Comparison of ENCODE assay signal across 35 mouse cellular contexts in the genomic region with DNA sequence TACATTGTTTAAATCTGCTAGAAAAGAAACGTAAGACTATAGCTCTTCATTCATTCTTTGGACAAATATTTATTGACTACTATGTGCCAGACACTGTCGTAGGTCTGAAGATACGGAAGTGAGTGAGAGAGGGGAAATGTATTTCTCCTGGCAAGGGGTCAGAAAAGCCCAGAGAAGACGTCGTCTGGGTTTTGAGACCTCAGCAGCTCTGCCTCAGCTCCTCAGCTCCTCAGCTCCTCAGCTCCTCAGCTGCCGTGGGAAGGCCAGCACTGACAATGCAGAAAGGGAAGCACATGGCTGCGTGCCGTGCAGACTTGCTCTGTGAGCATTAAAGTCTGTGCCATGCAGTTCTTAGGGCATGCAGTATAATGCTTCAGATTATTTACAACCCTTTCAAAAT. TPM values are rescaled to one million over a fixed set of nuclear protein-coding genes. Genes with fewer than 3 reads are reported as not detected.
A peak's percentile ranks its signal among the peaks of the same experiment; 100 is the strongest.
DNase-seq lines count a peak whose midpoint lies in the region; ATAC-seq and TF ChIP-seq lines count a peak whose summit lies in the region.
"Had no signal": no experiment of that assay in that cellular context is flagged by ENCODE, and none has a peak within 500 bp of the region (broad histone marks: within the 10 kb centered on the region; RNA-seq: fewer than 3 reads in every experiment).

No protein-coding gene starts in this region.

- TF ChIP-seq CTCF in heart, adult 2 months (IDR thresholded peaks at IDR 0.05) = no peak
- no peak for TF ChIP-seq CTCF in gastrocnemius, adult 2 months (IDR thresholded peaks at IDR 0.05)

- H3K9ac ChIP-seq in heart, adult 2 months (ENCODE audit: low read depth, low read length) = no peak overlapping the region
- no peak overlapping the region for H3K9ac ChIP-seq in midbrain, embryonic 11.5 days (ENCODE audit: low read length)
- H3K9ac ChIP-seq: embryonic facial prominence, embryonic 13.5 days; forebrain, embryonic 12.5 days; forebrain, embryonic 15.5 days; heart, embryonic 12.5 days; heart, embryonic 15.5 days; hindbrain, embryonic 14.5 days had no signal

- no peaks in the 10 kb centered on the region for H3K79me2 ChIP-seq in heart, adult 2 months (replicated peaks; ENCODE audit: control insufficient read depth, insufficient read depth, low read length)

- 58% methylated on average over 8 of the region's 8 CpGs for WGBS in heart, embryonic 10.5 days
- 42% methylated on average over 8 of the region's 8 CpGs for WGBS in heart, adult 2 months
- WGBS in midbrain, embryonic 11.5 days = 73% methylated on average over 8 of the region's 8 CpGs
- WGBS in midbrain, embryonic 10.5 days = 68% methylated on average over 8 of the region's 8 CpGs

- intact Hi-C loops in heart, adult 2 months (cut with DNase I) = no loop called here
- intact Hi-C loops in gastrocnemius, adult 2 months (cut with DNase I) = no loop called here

- no peaks in the 10 kb centered on the region for H3K9me3 ChIP-seq in heart, embryonic 10.5 days
- H3K9me3 ChIP-seq in midbrain, embryonic 11.5 days (ENCODE audit: control insufficient read depth, low read length) = no peaks in the 10 kb centered on the region; the same call in 1 of the 2 replicates
- H3K9me3 ChIP-seq in midbrain, embryonic 10.5 days (replicated peaks) = peaks cover 12% of the 10 kb centered on the region
- H3K9me3 ChIP-seq: forebrain, embryonic 15.5 days; heart, embryonic 15.5 days had no signal

- H3K4me3 ChIP-seq in heart, embryonic 10.5 days = no peak overlapping the region
- H3K4me3 ChIP-seq in heart, adult 2 months = no peak overlapping the region
- no peak overlapping the region for H3K4me3 ChIP-seq in midbrain, embryonic 11.5 days (ENCODE audit: low read depth, low read length)
- no peak overlapping the region for H3K4me3 ChIP-seq in midbrain, embryonic 10.5 days
- no peak overlapping the region for H3K4me3 ChIP-seq in gastrocnemius, adult 2 months
- H3K4me3 ChIP-seq: embryonic facial prominence, embryonic 10.5 days; embryonic facial prominence, embryonic 13.5 days; erythroblast, embryonic 14.5 days; forebrain, embryonic 12.5 days; forebrain, embryonic 15.5 days; heart, embryonic 12.5 days; heart, embryonic 15.5 days had no signal

- peaks cover 4% of the 10 kb centered on the region; the same call in 1 of the 2 replicates for H3K36me3 ChIP-seq in heart, embryonic 10.5 days
- no peaks in the 10 kb centered on the region for H3K36me3 ChIP-seq in heart, adult 2 months (ENCODE audit: control insufficient read depth, insufficient read depth, low read length)
- no peaks in the 10 kb centered on the region for H3K36me3 ChIP-seq in midbrain, embryonic 11.5 days (ENCODE audit: control insufficient read depth, insufficient read depth, low read length)
- no peaks in the 10 kb centered on the region for H3K36me3 ChIP-seq in midbrain, embryonic 10.5 days
- H3K36me3 ChIP-seq: embryonic facial prominence, embryonic 10.5 days; embryonic facial prominence, embryonic 13.5 days; forebrain, embryonic 12.5 days; forebrain, embryonic 15.5 days; G1E; heart, embryonic 12.5 days; heart, embryonic 15.5 days had no signal

- ATAC-seq in midbrain, embryonic 11.5 days (ENCODE audit: low FRiP score) = no peak
- peak; percentile 46 to 56; a peak in 2 of 4 replicates for ATAC-seq in hematopoietic stem cell, adult 5-6 weeks (replicated peaks in 1 of 2; ENCODE audit: insufficient read depth in 1 of 2, low FRiP score in 2 of 2, low TSS enrichment in 1 of 2, low read depth in 1 of 2, poor library complexity in 2 of 2, severe bottlenecking in 2 of 2)
- ATAC-seq: forebrain, embryonic 15.5 days; hindbrain, postnatal 0 days; inflammation-experienced regulatory T-cells, adult 6 months had no signal

- H3K4me2 ChIP-seq in midbrain, embryonic 11.5 days = no peak overlapping the region
- H3K4me2 ChIP-seq: embryonic facial prominence, embryonic 13.5 days; forebrain, embryonic 12.5 days; forebrain, embryonic 15.5 days; heart, embryonic 12.5 days; heart, embryonic 15.5 days; hindbrain, embryonic 14.5 days had no signal

- no peaks in the 10 kb centered on the region for H3K27me3 ChIP-seq in heart, embryonic 10.5 days (ENCODE audit: insufficient read depth, poor library complexity, severe bottlenecking)
- H3K27me3 ChIP-seq in heart, adult 2 months (ENCODE audit: control insufficient read depth, insufficient read depth, low read length) = no peaks in the 10 kb centered on the region
- no peaks in the 10 kb centered on the region for H3K27me3 ChIP-seq in midbrain, embryonic 11.5 days (ENCODE audit: control insufficient read depth, insufficient read depth, low read length)
- no peaks in the 10 kb centered on the region for H3K27me3 ChIP-seq in midbrain, embryonic 10.5 days (ENCODE audit: low read depth, poor library complexity, severe bottlenecking)
- H3K27me3 ChIP-seq: embryonic facial prominence, embryonic 13.5 days; forebrain, embryonic 12.5 days; forebrain, embryonic 15.5 days; heart, embryonic 15.5 days had no signal

- peak; percentile 22 for DNase-seq in heart, embryonic 10.5 days (ENCODE audit: low spot score)
- no peak for DNase-seq in heart, adult 2 months
- DNase-seq in midbrain, embryonic 11.5 days (ENCODE audit: low spot score, missing footprints) = peak; percentile 4
- DNase-seq in midbrain, embryonic 10.5 days (ENCODE audit: low spot score) = no peak
- no peak for DNase-seq in layer of hippocampus, adult 9-10 months (ENCODE audit: low spot score)
- no peak for DNase-seq in gastrocnemius, adult 2 months
- DNase-seq: adrenal gland, adult 2 months; adrenal gland, postnatal 14 days; B cell, adult 2 months; cerebellum, adult 11 months; cerebellum, adult 2 months; cerebellum, adult 9-11 months; cerebellum, postnatal 25 days; embryo, embryonic 11 days; gastrocnemius, postnatal 10 days; gastrocnemius, postnatal 36 days; heart, adult 18-20 months; heart, postnatal 10 days; heart, postnatal 36 days had no signal

- no peak overlapping the region for H3K27ac ChIP-seq in heart, embryonic 10.5 days
- H3K27ac ChIP-seq in heart, adult 2 months = no peak overlapping the region
- H3K27ac ChIP-seq in midbrain, embryonic 11.5 days (ENCODE audit: low read depth, low read length) = no peak overlapping the region
- no peak overlapping the region for H3K27ac ChIP-seq in midbrain, embryonic 10.5 days (replicated peaks)
- no peak overlapping the region for H3K27ac ChIP-seq in gastrocnemius, adult 2 months
- H3K27ac ChIP-seq: embryonic facial prominence, embryonic 10.5 days; embryonic facial prominence, embryonic 13.5 days; forebrain, embryonic 12.5 days; forebrain, embryonic 15.5 days; heart, embryonic 15.5 days; hindbrain, embryonic 14.5 days; hindbrain, postnatal 0 days had no signal

- H3K4me1 ChIP-seq in heart, embryonic 10.5 days = no peaks in the 10 kb centered on the region
- H3K4me1 ChIP-seq in heart, adult 2 months (ENCODE audit: control insufficient read depth, insufficient read depth, low read length) = no peaks in the 10 kb centered on the region
- no peaks in the 10 kb centered on the region for H3K4me1 ChIP-seq in midbrain, embryonic 11.5 days (ENCODE audit: control insufficient read depth, insufficient read depth, low read length)
- no peaks in the 10 kb centered on the region for H3K4me1 ChIP-seq in midbrain, embryonic 10.5 days
- H3K4me1 ChIP-seq: embryonic facial prominence, embryonic 10.5 days; embryonic facial prominence, embryonic 13.5 days; forebrain, embryonic 12.5 days; forebrain, embryonic 15.5 days; heart, embryonic 12.5 days; heart, embryonic 15.5 days had no signal

- TF ChIP-seq EP300 in heart, adult 2 months (IDR thresholded peaks at IDR 0.05; ENCODE audit: insufficient read depth, low read depth, low read length) = no peak

- no peak for TF ChIP-seq POLR2A in heart, adult 2 months (IDR thresholded peaks at IDR 0.05; ENCODE audit: insufficient read depth, low read depth, low read length)

RNA-seq across cellular contexts. Expression of a gene that starts 7.4 kb away (rescaled TPM):
- 1.1 TPM in 2 replicates for polyA plus RNA-seq in heart, embryonic 10.5 days (2016; fragmentation: Nextera tagmentation; extraction: Ambion mirVana)
- under 1 TPM; 0.68 to 0.97 TPM for total RNA-seq in heart, adult 2 months (2021)
- 0.29 and 0.31 TPM in 2 replicates for polyA plus RNA-seq in heart, adult 2 months (2012; rRNA removed)
- polyA plus RNA-seq in midbrain, embryonic 11.5 days (2014; fragmentation: Nextera tagmentation; extraction: Ambion mirVana) = 1.9 and 3.0 TPM in 2 replicates
- 1.4 and 1.6 TPM in 2 replicates for polyA plus RNA-seq in midbrain, embryonic 10.5 days (2016; fragmentation: Nextera tagmentation; extraction: Ambion mirVana)
- total RNA-seq in hematopoietic stem cell, adult 5-6 weeks (2017) = 1.0 and 1.7 TPM in 2 replicates
- total RNA-seq in gastrocnemius, adult 2 months (2021) = not detected
- total RNA-seq: CH12.LX had no signal
- polyA plus RNA-seq: erythroblast, embryonic 14.5 days; G1E had no signal

RNA-seq across cellular contexts. Expression of a gene that starts 18.6 kb away (rescaled TPM):
- 0.41 and 8.8 TPM in 2 replicates for polyA plus RNA-seq in heart, embryonic 10.5 days (2016; fragmentation: Nextera tagmentation; extraction: Ambion mirVana)
- total RNA-seq in heart, adult 2 months (2021) = not detected
- not detected in 2 replicates for polyA plus RNA-seq in heart, adult 2 months (2012; rRNA removed)
- polyA plus RNA-seq in midbrain, embryonic 11.5 days (2014; fragmentation: Nextera tagmentation; extraction: Ambion mirVana) = not detected in 2 replicates
- polyA plus RNA-seq in midbrain, embryonic 10.5 days (2016; fragmentation: Nextera tagmentation; extraction: Ambion mirVana) = not detected in 2 replicates
- not detected in 2 replicates for total RNA-seq in hematopoietic stem cell, adult 5-6 weeks (2017)
- not detected for total RNA-seq in gastrocnemius, adult 2 months (2021)
- total RNA-seq: CH12.LX; gastrocnemius, postnatal 10 days; gastrocnemius, postnatal 36 days; heart, adult 18-20 months; heart, postnatal 10 days; heart, postnatal 36 days; hindbrain, postnatal 0 days had no signal
- polyA plus RNA-seq: adrenal gland, adult 2 months; cerebellum, adult 2 months; cortical plate, adult 2 months; embryonic facial prominence, embryonic 10.5 days; embryonic facial prominence, embryonic 13.5 days; forebrain, embryonic 12.5 days; forebrain, embryonic 15.5 days; G1E; heart, embryonic 15.5 days; hindbrain, embryonic 11.5 days; hindbrain, embryonic 14.5 days; hindbrain, postnatal 0 days; inflammation-experienced regulatory T-cells, adult 6 months had no signal

RNA-seq across cellular contexts. Expression of a gene that starts 47.6 kb away (rescaled TPM):
- not detected in 2 replicates for polyA plus RNA-seq in heart, embryonic 10.5 days (2016; fragmentation: Nextera tagmentation; extraction: Ambion mirVana)
- not detected for total RNA-seq in heart, adult 2 months (2021)
- not detected in 2 replicates for polyA plus RNA-seq in heart, adult 2 months (2012; rRNA removed)
- not detected in 2 replicates for polyA plus RNA-seq in midbrain, embryonic 11.5 days (2014; fragmentation: Nextera tagmentation; extraction: Ambion mirVana)
- not detected in 2 replicates for polyA plus RNA-seq in midbrain, embryonic 10.5 days (2016; fragmentation: Nextera tagmentation; extraction: Ambion mirVana)
- not detected in 2 replicates for total RNA-seq in hematopoietic stem cell, adult 5-6 weeks (2017)
- not detected for total RNA-seq in gastrocnemius, adult 2 months (2021)
- total RNA-seq: adrenal gland, adult 2 months; adrenal gland, postnatal 14 days; adrenal gland, postnatal 4 days; CH12.LX; G1E; gastrocnemius, postnatal 10 days; gastrocnemius, postnatal 36 days; heart, adult 18-20 months; heart, postnatal 10 days; heart, postnatal 36 days; hindbrain, postnatal 0 days had no signal
- polyA plus RNA-seq: adrenal gland, adult 2 months; cerebellum, adult 2 months; cortical plate, adult 2 months; embryonic facial prominence, embryonic 10.5 days; embryonic facial prominence, embryonic 13.5 days; erythroblast, embryonic 14.5 days; forebrain, embryonic 12.5 days; forebrain, embryonic 15.5 days; G1E; heart, embryonic 12.5 days; heart, embryonic 15.5 days; hindbrain, embryonic 11.5 days; hindbrain, embryonic 14.5 days; hindbrain, postnatal 0 days; inflammation-experienced regulatory T-cells, adult 6 months had no signal

Comparison
In these comparisons a context has a peak if more than half of its experiments do, and no peak if none do; other contexts are left out.
1. DNase-seq: peak in heart, embryonic 10.5 days (single experiment) and midbrain, embryonic 11.5 days (single experiment); none in heart, adult 2 months (0 of 2), midbrain, embryonic 10.5 days (single experiment), layer of hippocampus, adult 9-10 months (single experiment) and gastrocnemius, adult 2 months (single experiment).